Mouse (Mus musculus): ENCODE measurements around the gene Pde1b.

DNA sequence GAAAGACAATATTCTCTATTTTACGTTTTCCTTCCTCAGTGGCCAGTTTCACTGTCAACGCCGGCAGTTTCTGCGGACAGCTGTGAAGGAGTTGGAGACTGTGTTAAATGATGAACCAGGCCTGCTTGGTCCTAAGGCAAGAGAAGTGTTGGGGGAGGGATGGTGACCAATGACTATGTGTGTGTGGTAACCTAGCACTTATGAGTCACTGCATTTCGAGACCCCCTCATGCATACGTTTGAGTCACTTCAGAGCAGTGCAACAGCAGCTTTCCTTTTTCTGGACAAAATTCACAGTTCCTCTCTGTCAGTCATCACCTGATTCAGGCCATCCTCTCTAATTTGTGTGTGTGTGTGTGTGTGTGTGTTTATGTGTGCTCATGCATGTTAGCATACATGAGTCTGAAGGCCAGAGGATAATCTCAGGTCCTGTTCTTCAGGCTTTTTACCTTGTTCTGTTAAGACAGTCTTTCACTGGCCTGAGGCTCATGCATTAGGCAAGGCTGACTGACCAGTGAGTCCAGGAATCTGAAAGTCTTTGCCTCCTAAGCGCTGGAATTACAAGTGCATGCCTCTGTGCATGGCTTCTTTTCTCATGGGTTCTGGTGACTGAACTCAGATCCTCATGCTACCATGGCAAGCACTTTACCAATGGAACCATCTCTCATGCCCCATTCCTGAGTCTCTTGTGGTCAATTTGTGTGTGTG, 31.2 kb upstream of the Pde1b start:
- TF ChIP-seq CTCF (IDR thresholded peaks at IDR 0.05; ENCODE audit: borderline replicate concordance, insufficient read depth, low read length) (no peak), POLR2A (IDR thresholded peaks at IDR 0.05; ENCODE audit: low read depth, low read length) (no peak)
